Mouse (Mus musculus): ENCODE results near the gene Plcd4. TPM values are rescaled to one million over a fixed set of nuclear protein-coding genes. Genes with fewer than 3 reads are reported as not detected.

Plcd4 gene
- polyA plus RNA-seq, 1 experiment: not detected

DNA sequence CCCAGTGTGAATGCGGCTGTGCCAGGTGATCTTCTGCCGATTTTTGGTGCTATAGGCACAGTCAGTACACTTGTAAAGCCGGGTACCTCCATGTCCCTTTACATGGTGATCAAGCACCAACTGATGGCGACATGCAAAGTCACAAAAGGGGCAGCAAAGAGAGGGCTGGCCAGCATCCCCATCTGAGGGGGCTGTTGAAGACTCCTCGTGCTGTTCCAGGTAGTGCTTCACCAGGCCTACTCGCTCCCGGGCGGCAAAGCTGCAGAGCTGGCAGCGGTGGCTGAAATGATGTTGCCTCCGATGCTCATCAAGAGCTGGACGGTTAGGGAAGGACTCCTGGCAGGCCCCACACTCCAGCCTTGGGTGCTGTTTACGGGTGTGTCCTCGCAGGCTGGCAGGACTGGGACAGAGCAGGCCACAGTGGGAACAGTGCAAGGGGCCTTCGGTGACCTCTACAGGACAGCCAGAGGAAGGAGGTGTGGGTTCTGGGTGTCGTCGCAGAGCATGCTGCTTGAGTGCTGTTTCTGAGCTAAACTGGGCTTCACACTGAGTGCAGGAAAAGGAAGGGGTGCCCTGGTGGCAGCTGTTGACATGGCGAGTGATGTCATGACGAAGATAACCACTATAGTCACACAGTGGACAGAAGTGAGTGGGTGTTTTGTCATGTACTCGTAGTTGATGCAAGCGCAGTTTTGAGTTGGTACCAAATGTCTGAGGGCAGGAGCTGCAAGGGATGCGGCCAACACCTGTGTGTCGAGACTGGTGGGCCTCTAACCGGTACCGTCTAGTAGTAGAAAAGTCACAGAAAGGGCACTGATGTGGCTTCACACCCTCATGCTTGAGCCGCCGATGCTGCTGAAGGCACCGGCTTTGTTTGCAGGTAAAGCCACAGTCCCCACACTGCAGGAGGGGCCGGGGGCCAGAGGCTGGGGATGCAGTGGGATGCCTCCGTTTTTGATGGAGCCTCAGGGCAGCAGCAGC, 27.3 kb downstream of the Plcd4 start:
- TF ChIP-seq CTCF (IDR thresholded peaks at IDR 0.05; ENCODE audit: extremely low read depth, insufficient read depth, insufficient read length, insufficient replicate concordance) (no peak), POLR2A (IDR thresholded peaks at IDR 0.05; ENCODE audit: low read depth, low read length) (no peak)
- Histone ChIP-seq H3K27ac (ENCODE audit: insufficient read depth, low read length) (no peak overlapping the region), H3K27me3 (ENCODE audit: control insufficient read depth, insufficient read depth, low read length) (no peaks in the 10 kb centered on the region), H3K4me3 (ENCODE audit: extremely low read depth, insufficient read depth, insufficient read length) (no peak overlapping the region), H3K36me3 (ENCODE audit: control insufficient read depth, insufficient read depth, low read length) (peaks cover 62% of the 10 kb centered on the region), H3K4me1 (ENCODE audit: control insufficient read depth, insufficient read depth, insufficient read length) (no peaks in the 10 kb centered on the region)
- no peak for DNase-seq (ENCODE audit: low read depth in 1 of 2, low spot score in 2 of 2)
- WGBS: 94% methylated on average over 29 of the region's 29 CpGs

- no peak for DNase-seq (ENCODE audit: low read depth in 1 of 2, low spot score in 2 of 2)
- H3K4me1 ChIP-seq (ENCODE audit: control insufficient read depth, insufficient read depth, insufficient read length): no peaks in the 10 kb centered on the region
- H3K4me3 ChIP-seq (ENCODE audit: extremely low read depth, insufficient read depth, insufficient read length): no peak overlapping the region
- peaks cover 16% of the 10 kb centered on the region for H3K36me3 ChIP-seq (ENCODE audit: control insufficient read depth, insufficient read depth, low read length)
- no peaks in the 10 kb centered on the region for H3K27me3 ChIP-seq (ENCODE audit: control insufficient read depth, insufficient read depth, low read length)
- WGBS: 91% methylated on average over 3 of the region's 3 CpGs
- no peak overlapping the region for H3K27ac ChIP-seq (ENCODE audit: insufficient read depth, low read length)
- TF ChIP-seq CTCF (IDR thresholded peaks at IDR 0.05; ENCODE audit: extremely low read depth, insufficient read depth, insufficient read length, insufficient replicate concordance) (no peak), POLR2A (IDR thresholded peaks at IDR 0.05; ENCODE audit: low read depth, low read length) (no peak)
Observed at GRCm38 (mm10) chr1:74582621-74583020, 39.9 kb downstream of the Plcd4 start.

- no peak for DNase-seq (ENCODE audit: low read depth in 1 of 2, low spot score in 2 of 2)
- Histone ChIP-seq H3K4me3 (ENCODE audit: extremely low read depth, insufficient read depth, insufficient read length) (no peak overlapping the region), H3K36me3 (ENCODE audit: control insufficient read depth, insufficient read depth, low read length) (peaks cover 6% of the 10 kb centered on the region), H3K27me3 (ENCODE audit: control insufficient read depth, insufficient read depth, low read length) (no peaks in the 10 kb centered on the region), H3K4me1 (ENCODE audit: control insufficient read depth, insufficient read depth, insufficient read length) (no peaks in the 10 kb centered on the region), H3K27ac (ENCODE audit: insufficient read depth, low read length) (no peak overlapping the region)
- TF ChIP-seq POLR2A (IDR thresholded peaks at IDR 0.05; ENCODE audit: low read depth, low read length) (no peak), CTCF (IDR thresholded peaks at IDR 0.05; ENCODE audit: extremely low read depth, insufficient read depth, insufficient read length, insufficient replicate concordance) (no peak)
- 83% methylated on average over 3 of the region's 3 CpGs for WGBS
Observed at GRCm38 (mm10) chr1:74584616-74585398, 42.1 kb downstream of the Plcd4 start.

GRCm38 (mm10) chr1:74587233-74587772, 44.6 kb downstream of the Plcd4 start:
- TF ChIP-seq CTCF (IDR thresholded peaks at IDR 0.05; ENCODE audit: extremely low read depth, insufficient read depth, insufficient read length, insufficient replicate concordance): no peak
- no peak for TF ChIP-seq POLR2A (IDR thresholded peaks at IDR 0.05; ENCODE audit: low read depth, low read length)
- WGBS: under 1% methylated on average over 24 of the region's 24 CpGs

GRCm38 (mm10) chr1:74587773-74588445, 45.2 kb downstream of the Plcd4 start, which contains the start of the genes Zfp142 and Bcs1l:
Zfp142 (minus strand) TSS chr1:74588246.
Bcs1l (plus strand) TSS chr1:74588289.
- Histone ChIP-seq H3K4me1 (ENCODE audit: control insufficient read depth, insufficient read depth, insufficient read length) (no peaks in the 10 kb centered on the region), H3K36me3 (ENCODE audit: control insufficient read depth, insufficient read depth, low read length) (peaks cover 4% of the 10 kb centered on the region), H3K27ac (ENCODE audit: insufficient read depth, low read length) (peak within 1 kb of the TSS; percentile 85), H3K4me3 (ENCODE audit: extremely low read depth, insufficient read depth, insufficient read length) (peak within 1 kb of the TSS; percentile 63), H3K27me3 (ENCODE audit: control insufficient read depth, insufficient read depth, low read length) (no peaks in the 10 kb centered on the region)
- 0 out of 2 replicates have a peak, but pooled peaks have one; percentile 2 for TF ChIP-seq POLR2A (IDR thresholded peaks at IDR 0.05; ENCODE audit: low read depth, low read length)
- no peak for TF ChIP-seq CTCF (IDR thresholded peaks at IDR 0.05; ENCODE audit: extremely low read depth, insufficient read depth, insufficient read length, insufficient replicate concordance)
- under 1% methylated on average over 48 of the region's 48 CpGs for WGBS
- peak; percentile 94 to 99 for DNase-seq (ENCODE audit: low read depth in 1 of 2, low spot score in 2 of 2)

More at GRCm38 (mm10) chr1:74587233-74587772, 44.6 kb downstream of the Plcd4 start:
- H3K4me1 ChIP-seq (ENCODE audit: control insufficient read depth, insufficient read depth, insufficient read length): no peaks in the 10 kb centered on the region
- H3K36me3 ChIP-seq (ENCODE audit: control insufficient read depth, insufficient read depth, low read length): peaks cover 6% of the 10 kb centered on the region
- peak overlapping the region; percentile 85 for H3K27ac ChIP-seq (ENCODE audit: insufficient read depth, low read length)
- H3K4me3 ChIP-seq (ENCODE audit: extremely low read depth, insufficient read depth, insufficient read length): peak overlapping the region; percentile 63
- H3K27me3 ChIP-seq (ENCODE audit: control insufficient read depth, insufficient read depth, low read length): no peaks in the 10 kb centered on the region
- DNase-seq (ENCODE audit: low read depth in 1 of 2, low spot score in 2 of 2): no peak

- TF ChIP-seq POLR2A (IDR thresholded peaks at IDR 0.05; ENCODE audit: low read depth, low read length) (no peak), CTCF (IDR thresholded peaks at IDR 0.05; ENCODE audit: extremely low read depth, insufficient read depth, insufficient read length, insufficient replicate concordance) (no peak)
- no peak for DNase-seq (ENCODE audit: low read depth in 1 of 2, low spot score in 2 of 2)
- H3K4me1 ChIP-seq (ENCODE audit: control insufficient read depth, insufficient read depth, insufficient read length): no peaks in the 10 kb centered on the region
- H3K27me3 ChIP-seq (ENCODE audit: control insufficient read depth, insufficient read depth, low read length): no peaks in the 10 kb centered on the region
- H3K36me3 ChIP-seq (ENCODE audit: control insufficient read depth, insufficient read depth, low read length): peaks cover 24% of the 10 kb centered on the region
- 0 out of 2 replicates have a peak overlapping the region, but pooled peaks have one; percentile 32 for H3K27ac ChIP-seq (ENCODE audit: insufficient read depth, low read length)
- 42% methylated on average over 8 of the region's 8 CpGs for WGBS
- no peak overlapping the region for H3K4me3 ChIP-seq (ENCODE audit: extremely low read depth, insufficient read depth, insufficient read length)
Observed at GRCm38 (mm10) chr1:74594434-74594833, 51.7 kb downstream of the Plcd4 start.

All from spleen, adult 2 months (tissue).